Mouse (Mus musculus) forelimb bud, embryonic 11.5 days (tissue): ENCODE measurements around the gene Hivep2.

Experiments
- DNase-seq: peaks from one replicate; pipeline ENCODE4 v3.0.0-alpha.2; 2012; ENCODE audit warnings: low read depth, low spot score

The Hivep2 gene

GRCm38 (mm10) chr10:14080830-14081229, 115.0 kb downstream of the Hivep2 start:
- DNase-seq: no peak

DNA sequence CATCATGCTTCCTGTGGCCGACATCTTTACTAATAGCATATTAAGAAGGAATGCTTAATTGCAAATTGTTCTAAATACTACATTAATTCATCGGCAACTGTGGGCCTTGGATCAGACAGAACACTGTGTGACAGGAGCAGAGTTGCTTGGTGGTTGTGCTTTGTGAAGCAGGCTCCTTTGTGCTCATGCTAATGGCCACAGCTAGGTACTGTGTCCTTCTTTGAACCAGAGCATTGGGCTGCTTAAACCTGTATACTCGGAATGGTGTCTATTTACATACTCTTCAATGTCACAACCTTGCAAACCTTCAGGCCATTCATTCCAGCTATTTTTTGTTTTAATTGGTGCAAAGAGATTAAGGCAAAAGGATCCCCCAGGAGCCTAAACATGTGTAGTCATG, 115.9 kb downstream of the Hivep2 start:
- DNase-seq: no peak

DNA sequence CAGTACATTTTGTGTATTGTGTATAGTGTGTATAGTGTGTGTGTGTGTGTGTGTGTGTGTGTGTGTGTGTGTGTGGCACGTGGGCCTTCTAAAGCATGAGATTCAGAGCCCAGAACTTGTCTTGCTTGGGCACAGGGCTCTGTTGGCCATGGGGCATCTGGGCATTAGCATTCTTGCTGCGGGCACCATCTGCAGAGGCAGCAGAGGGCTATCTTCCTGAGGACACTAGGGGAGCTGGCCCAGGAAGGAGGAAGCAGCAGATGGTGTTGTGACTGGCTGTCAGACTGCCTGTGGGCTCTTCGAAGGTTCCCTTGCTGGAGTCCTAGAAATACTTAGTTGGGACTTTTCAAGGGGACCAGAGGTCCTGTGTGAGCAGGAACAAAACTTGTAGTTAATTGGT, 116.4 kb downstream of the Hivep2 start:
- no peak for DNase-seq

- DNase-seq: no peak
These were observed 119.4 kb downstream of the Hivep2 start for GRCm38 (mm10) chr10:14085241-14085659.

- DNase-seq: no peak
These were observed 120.1 kb downstream of the Hivep2 start for GRCm38 (mm10) chr10:14085882-14086515.

DNA sequence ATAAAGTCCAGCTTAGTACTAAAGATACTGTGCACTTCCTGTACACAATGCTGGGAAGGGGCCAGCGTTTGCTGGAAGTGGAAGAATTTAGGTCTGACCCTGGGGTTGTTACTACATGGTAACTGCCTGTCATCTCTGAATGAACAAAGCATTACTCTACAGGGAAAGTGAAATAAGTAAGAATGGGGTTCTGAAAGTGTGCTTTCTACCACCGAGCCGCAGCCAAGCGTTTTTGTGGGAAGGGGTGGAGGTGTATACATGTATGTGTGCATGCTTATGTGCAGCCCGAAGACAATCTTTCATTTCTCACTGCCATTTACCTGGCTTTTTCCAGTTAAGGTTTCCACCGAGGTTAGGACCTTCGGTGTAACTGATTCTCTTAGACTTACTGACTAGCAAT, 121.4 kb downstream of the Hivep2 start:
- DNase-seq: no peak

DNA sequence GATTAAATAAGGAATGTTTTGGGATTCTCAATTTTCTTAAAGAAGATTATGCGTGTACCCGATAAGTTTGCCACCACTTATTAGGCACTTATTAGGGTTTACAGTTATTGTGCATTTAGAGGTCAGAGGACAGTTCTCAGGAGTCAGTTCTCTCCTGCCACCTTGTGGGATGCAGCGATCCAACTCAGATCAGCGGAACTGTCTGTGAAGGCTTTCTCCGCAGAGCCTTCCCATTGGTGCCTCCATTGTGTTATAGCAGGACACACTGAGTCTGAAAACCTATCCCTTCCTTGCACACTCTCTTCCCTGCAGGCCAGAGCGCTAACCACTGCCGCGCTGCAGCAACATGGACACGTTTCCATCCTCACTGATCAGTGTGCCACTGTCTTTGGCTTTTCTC, 123.6 kb downstream of the Hivep2 start:
- DNase-seq: no peak

GRCm38 (mm10) chr10:14094033-14094432, 128.2 kb downstream of the Hivep2 start:
- no peak for DNase-seq

- DNase-seq: no peak
These were observed 130.2 kb downstream of the Hivep2 start for GRCm38 (mm10) chr10:14096045-14096444.

DNA sequence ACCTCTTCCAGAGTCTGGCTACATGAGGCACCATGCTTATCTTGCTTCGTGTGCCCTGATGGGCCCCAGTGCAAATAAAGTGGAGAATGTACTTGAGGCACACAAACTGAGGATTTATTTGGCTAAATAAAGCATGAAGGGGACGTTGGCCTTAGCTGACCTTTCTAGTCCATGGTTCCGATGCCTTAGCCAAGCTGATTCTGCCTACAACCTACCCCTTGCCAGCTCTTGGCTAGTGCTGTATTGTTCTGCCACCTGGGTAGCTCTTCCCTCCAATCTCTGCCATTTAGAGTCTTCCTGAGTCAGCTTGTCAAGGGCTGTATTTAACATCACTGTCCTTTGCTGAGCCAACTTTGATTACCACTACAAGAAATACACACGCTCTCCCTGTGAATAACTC, 133.3 kb downstream of the Hivep2 start:
- DNase-seq: no peak

GRCm38 (mm10) chr10:14100041-14100440, 134.2 kb downstream of the Hivep2 start:
- DNase-seq: no peak

GRCm38 (mm10) chr10:14100847-14101246, 135.0 kb downstream of the Hivep2 start:
- DNase-seq: no peak

DNA sequence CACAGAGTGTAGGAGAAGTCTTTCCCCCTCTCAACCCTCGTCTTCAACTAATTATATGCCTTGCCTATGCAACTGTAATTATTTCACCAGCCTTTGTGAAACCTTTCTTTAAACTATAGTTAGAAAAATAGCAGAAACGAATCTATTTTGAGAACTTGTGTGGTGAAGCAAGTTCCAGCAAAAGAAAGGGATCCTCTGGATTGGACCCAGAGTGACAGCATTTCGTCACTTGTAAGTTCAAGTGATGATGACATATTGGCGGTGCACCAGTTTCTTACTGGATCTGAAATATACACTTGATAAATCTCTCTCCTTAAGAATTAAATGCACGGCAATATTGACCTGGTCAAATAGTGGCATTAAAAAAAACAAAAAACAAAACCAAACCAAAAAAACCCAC, 136.1 kb downstream of the Hivep2 start:
- no peak for DNase-seq

GRCm38 (mm10) chr10:14107980-14108671, 142.3 kb downstream of the Hivep2 start:
- no peak for DNase-seq

DNA sequence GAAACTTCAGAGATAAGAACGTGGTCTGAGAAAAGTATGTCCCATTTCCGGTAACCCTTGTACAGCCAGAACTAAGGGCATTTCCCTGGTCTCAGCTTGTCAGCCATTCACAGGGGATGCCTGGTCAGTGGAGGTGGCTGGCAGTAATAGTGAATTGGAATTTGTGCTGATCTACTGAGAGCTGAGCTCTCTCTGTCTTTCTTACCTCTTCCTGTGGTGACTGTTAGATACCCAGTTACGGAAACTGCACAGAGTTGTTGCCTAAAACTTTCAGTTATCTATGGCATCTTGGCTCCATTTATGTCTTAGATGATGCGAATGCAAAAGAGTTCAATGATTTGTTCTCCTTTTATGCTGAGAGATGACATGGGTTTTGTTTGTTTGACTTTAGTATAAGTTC, 150.0 kb downstream of the Hivep2 start:
- DNase-seq: no peak

- DNase-seq: no peak
These were observed 151.1 kb downstream of the Hivep2 start for GRCm38 (mm10) chr10:14116978-14117377.

- no peak for DNase-seq
These were observed 153.3 kb downstream of the Hivep2 start for GRCm38 (mm10) chr10:14119201-14119600.

DNA sequence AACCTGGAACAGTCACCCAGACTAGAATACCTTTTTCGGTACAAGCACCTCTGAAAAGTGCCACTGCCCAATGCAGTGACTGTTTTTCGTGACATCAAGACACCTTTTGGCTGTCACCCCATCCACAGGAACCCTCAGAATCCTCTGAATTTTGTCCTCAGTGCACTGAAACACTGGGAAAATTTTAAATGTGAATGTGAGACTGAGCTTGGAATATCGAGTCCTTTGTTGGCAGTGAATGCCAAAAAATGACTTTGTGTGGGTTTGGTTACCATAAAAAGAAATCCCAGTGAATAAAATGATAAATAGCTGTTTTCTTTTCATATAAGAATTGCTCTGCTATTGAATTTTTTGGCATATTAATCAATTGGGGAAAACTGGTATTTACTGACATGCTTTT, 154.6 kb downstream of the Hivep2 start:
- DNase-seq: no peak

DNA sequence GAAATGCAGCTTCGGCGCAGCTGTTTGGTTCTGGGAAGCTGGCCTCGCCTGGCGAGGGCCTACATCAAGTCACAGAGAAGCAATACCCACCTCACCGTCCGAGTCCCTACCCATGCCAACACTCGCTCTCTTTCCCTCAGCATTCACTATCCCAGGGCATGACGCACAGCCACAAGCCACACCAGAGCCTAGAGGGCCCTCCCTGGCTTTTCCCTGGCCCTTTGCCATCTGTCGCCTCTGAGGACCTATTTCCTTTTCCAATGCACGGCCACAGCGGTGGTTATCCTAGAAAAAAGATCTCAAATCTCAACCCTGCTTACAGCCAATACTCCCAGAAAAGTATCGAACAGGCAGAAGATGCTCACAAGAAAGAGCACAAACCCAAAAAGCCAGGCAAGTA, 162.0 kb downstream of the Hivep2 start:
- DNase-seq: no peak

GRCm38 (mm10) chr10:14130270-14130669, 164.4 kb downstream of the Hivep2 start:
- DNase-seq: no peak

GRCm38 (mm10) chr10:14131307-14131706, 165.4 kb downstream of the Hivep2 start:
- no peak for DNase-seq

DNA sequence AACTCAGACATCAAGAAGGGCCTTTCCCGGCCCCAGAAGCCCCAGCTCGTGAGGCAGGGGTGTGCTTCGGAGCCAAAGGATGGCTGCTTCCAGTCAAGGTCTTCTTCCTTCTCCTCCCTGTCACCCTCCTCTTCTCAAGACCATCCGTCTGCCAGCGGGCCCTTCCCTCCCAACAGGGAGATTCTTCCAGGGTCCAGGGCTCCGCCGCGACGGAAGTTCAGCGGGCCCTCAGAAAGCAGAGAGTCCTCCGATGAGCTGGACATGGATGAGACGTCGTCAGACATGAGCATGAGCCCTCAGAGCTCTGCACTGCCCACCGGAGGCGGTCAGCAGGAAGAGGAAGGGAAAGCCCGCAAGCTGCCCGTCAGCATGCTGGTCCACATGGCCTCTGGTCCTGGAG, 166.2 kb downstream of the Hivep2 start:
- DNase-seq: no peak

- DNase-seq: no peak
These were observed 167.1 kb downstream of the Hivep2 start for GRCm38 (mm10) chr10:14132937-14133336.

- DNase-seq: no peak
These were observed 172.8 kb downstream of the Hivep2 start for GRCm38 (mm10) chr10:14138663-14139062.
